ENCODE assay signal across 7 mouse cellular contexts in the genomic region with DNA sequence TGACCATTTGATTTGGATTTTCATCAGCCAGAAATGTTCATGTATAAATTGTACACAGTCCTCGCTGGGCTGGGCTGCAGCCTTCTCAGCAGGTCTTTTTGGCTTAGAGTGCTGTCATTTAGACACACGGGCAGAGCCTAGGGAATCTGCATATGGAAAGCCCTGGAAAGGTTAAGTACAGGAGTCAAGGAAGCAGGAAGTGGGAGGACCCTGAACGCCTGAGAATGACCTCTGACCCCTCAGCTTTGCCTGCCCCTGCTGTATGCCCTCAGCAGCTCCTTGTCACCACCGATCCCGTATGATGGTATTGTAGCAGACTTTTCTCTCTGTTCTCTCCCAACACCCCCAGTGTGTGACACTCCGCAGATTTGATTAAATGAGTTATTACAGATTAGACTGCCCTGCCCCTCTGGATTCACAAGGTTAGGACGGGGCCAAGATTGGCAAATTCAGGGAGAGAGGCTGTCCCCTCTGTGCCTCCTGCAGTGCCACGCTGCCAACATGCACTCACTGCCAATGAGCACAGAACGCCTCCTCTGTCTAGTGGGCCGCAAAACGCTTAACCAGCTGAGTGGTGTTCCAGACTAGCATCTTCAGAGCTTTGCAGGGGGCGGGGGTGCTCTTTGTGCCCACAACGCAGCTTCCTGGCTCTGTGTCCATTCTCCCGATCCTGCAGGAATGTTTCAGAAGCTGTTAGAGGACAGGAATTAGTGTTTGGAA. TPM values are rescaled to one million over a fixed set of nuclear protein-coding genes. Genes with fewer than 3 reads are reported as not detected.
DNase-seq lines count a peak whose midpoint lies in the region; ATAC-seq lines count a peak whose summit lies in the region.

No protein-coding gene starts in this region.

- 19% methylated on average over 14 of the region's 14 CpGs for WGBS in hindbrain, embryonic 15.5 days
- 34% methylated on average over 14 of the region's 14 CpGs for WGBS in stomach, embryonic 15.5 days

- peak overlapping the region; percentile 23 for H3K9ac ChIP-seq in hindbrain, embryonic 15.5 days
- H3K9ac ChIP-seq in stomach, embryonic 15.5 days = peak overlapping the region; percentile 6; the same call in 1 of the 2 replicates

- ATAC-seq in hindbrain, embryonic 15.5 days (ENCODE audit: low FRiP score, low read depth) = peak; percentile 82
- peak; percentile 46; the same call in 1 of the 2 replicates for ATAC-seq in megakaryocyte-erythroid progenitor cell, adult 5-6 weeks (replicated peaks; ENCODE audit: low FRiP score, low TSS enrichment, poor library complexity, severe bottlenecking)
- ATAC-seq in stomach, embryonic 15.5 days (ENCODE audit: insufficient read depth, low FRiP score, low read depth) = peak; percentile 25

- H3K27ac ChIP-seq in hindbrain, embryonic 15.5 days (replicated peaks) = peak overlapping the region; percentile 91
- H3K27ac ChIP-seq in stomach, embryonic 15.5 days = peak overlapping the region; percentile 91

- H3K27me3 ChIP-seq in hindbrain, embryonic 15.5 days = no peaks in the 10 kb centered on the region
- H3K27me3 ChIP-seq in stomach, embryonic 15.5 days (replicated peaks) = no peaks in the 10 kb centered on the region

- no peaks in the 10 kb centered on the region for H3K36me3 ChIP-seq in hindbrain, embryonic 15.5 days
- H3K36me3 ChIP-seq in stomach, embryonic 15.5 days = no peaks in the 10 kb centered on the region

- peaks cover 25% of the 10 kb centered on the region for H3K4me1 ChIP-seq in hindbrain, embryonic 15.5 days (replicated peaks)
- H3K4me1 ChIP-seq in stomach, embryonic 15.5 days = peaks cover 24% of the 10 kb centered on the region

- H3K4me2 ChIP-seq in hindbrain, embryonic 15.5 days = peak overlapping the region; percentile 59
- peak overlapping the region; percentile 70 for H3K4me2 ChIP-seq in stomach, embryonic 15.5 days

- no peaks in the 10 kb centered on the region for H3K9me3 ChIP-seq in hindbrain, embryonic 15.5 days
- H3K9me3 ChIP-seq in stomach, embryonic 15.5 days = no peaks in the 10 kb centered on the region

- DNase-seq in adrenal gland, adult 2 months = peak; percentile 73
- peak; percentile 83 to 87 for DNase-seq in cerebellum, postnatal 10 days
- DNase-seq in gastrocnemius, adult 18-20 months (ENCODE audit: low spot score) = peak; percentile 47
- DNase-seq in left cerebral cortex, adult 9 months (ENCODE audit: low spot score in 2 of 2) = peak; percentile 70 to 86

- peak overlapping the region; percentile 29 for H3K4me3 ChIP-seq in hindbrain, embryonic 15.5 days
- peak overlapping the region; percentile 23 for H3K4me3 ChIP-seq in stomach, embryonic 15.5 days (replicated peaks)

RNA-seq across cellular contexts. Expression of a gene that starts 43.5 kb away (rescaled TPM):
- total RNA-seq in adrenal gland, adult 2 months (2021) = not detected
- polyA plus RNA-seq in adrenal gland, adult 2 months (2012; rRNA removed) = 0.06 and 0.10 TPM in 2 replicates
- total RNA-seq in gastrocnemius, adult 18-20 months (2021) = not detected
- 0.76 and 1.00 TPM in 2 replicates for polyA plus RNA-seq in hindbrain, embryonic 15.5 days (2015; fragmentation: Nextera tagmentation; extraction: Ambion mirVana)
- total RNA-seq in megakaryocyte-erythroid progenitor cell, adult 5-6 weeks (2014; fragmentation: Nextera tagmentation) = not detected in 2 replicates
- total RNA-seq in megakaryocyte-erythroid progenitor cell, adult 5-6 weeks (2017) = not detected in 2 replicates
- polyA plus RNA-seq in stomach, embryonic 15.5 days (2015; fragmentation: Nextera tagmentation; extraction: Ambion mirVana) = 30.9 and 104 TPM in 2 replicates

RNA-seq across cellular contexts. Expression of a gene that starts 58.3 kb away (rescaled TPM):
- 100 to 1,000 TPM; 320 to 331 TPM for total RNA-seq in adrenal gland, adult 2 months (2021)
- polyA plus RNA-seq in adrenal gland, adult 2 months (2012; rRNA removed) = 379 and 483 TPM in 2 replicates
- 100 to 1,000 TPM; 114 to 128 TPM for total RNA-seq in gastrocnemius, adult 18-20 months (2021)
- polyA plus RNA-seq in hindbrain, embryonic 15.5 days (2015; fragmentation: Nextera tagmentation; extraction: Ambion mirVana) = 341 and 351 TPM in 2 replicates
- 289 and 315 TPM in 2 replicates for total RNA-seq in megakaryocyte-erythroid progenitor cell, adult 5-6 weeks (2014; fragmentation: Nextera tagmentation)
- 118 and 123 TPM in 2 replicates for total RNA-seq in megakaryocyte-erythroid progenitor cell, adult 5-6 weeks (2017)
- polyA plus RNA-seq in stomach, embryonic 15.5 days (2015; fragmentation: Nextera tagmentation; extraction: Ambion mirVana) = 518 and 529 TPM in 2 replicates

Comparison
In these comparisons a context has a peak if more than half of its experiments do, and no peak if none do; other contexts are left out.
1. Peak in every context shown above with its lines: DNase-seq, ATAC-seq, H3K4me3 ChIP-seq and H3K27ac ChIP-seq.
2. ATAC-seq: peak in every context shown above with its lines; median percentile 82 in hindbrain, embryonic 15.5 days; 46 in megakaryocyte-erythroid progenitor cell, adult 5-6 weeks; 25 in stomach, embryonic 15.5 days.